Mouse (Mus musculus) neural tube, embryonic 12.5 days (tissue): ENCODE data around the gene Rgs3. TPM values are rescaled to one million over a fixed set of nuclear protein-coding genes. Genes with fewer than 3 reads are reported as not detected.
"Not testable (repeated sequence)": the region's sequence is repeated elsewhere in the genome, so short reads cannot be mapped to it uniquely, and the experiment has no call there.

Experiments used
- ATAC-seq: fragments of 200-750 bp; cut with Nextera tagmentation; 2 replicates; pipeline ENCODE4 v1.8.0; 2017; ENCODE audit warnings: low read depth, mild to moderate bottlenecking, moderate TSS enrichment, moderate library complexity; ENCODE audit not compliant: low FRiP score
- H3K27ac ChIP-seq: fragments of 300-500 bp; sonication (generic); 2 replicates; pipeline ENCODE4 v1.5.1; 2016
- H3K27me3 ChIP-seq: fragments of 300-500 bp; sonication (generic); replicated peaks from 2 replicates; pipeline ENCODE4 v1.6.1; 2016; ENCODE audit warnings: mild to moderate bottlenecking
- H3K36me3 ChIP-seq: fragments of 300-500 bp; sonication (generic); 2 replicates; pipeline ENCODE4 v1.6.1; 2016; ENCODE audit warnings: mild to moderate bottlenecking
- H3K4me1 ChIP-seq: fragments of 300-500 bp; sonication (generic); 2 replicates; pipeline ENCODE4 v1.6.1; 2016
- H3K4me2 ChIP-seq: fragments of 300-500 bp; sonication (generic); replicated peaks from 2 replicates; pipeline ENCODE4 v1.6.1; 2016; ENCODE audit warnings: mild to moderate bottlenecking
- H3K4me3 ChIP-seq: fragments of 300-500 bp; sonication (generic); 2 replicates; pipeline ENCODE4 v1.5.1; 2016
- H3K9ac ChIP-seq: fragments of 300-500 bp; sonication (generic); 2 replicates; pipeline ENCODE4 v1.6.1; 2016; ENCODE audit warnings: mild to moderate bottlenecking
- H3K9me3 ChIP-seq: fragments of 300-500 bp; sonication (generic); 2 replicates; pipeline ENCODE4 v1.6.1; 2016; ENCODE audit warnings: mild to moderate bottlenecking
- WGBS: fragments of 180-500 bp; shearing (Covaris S2); methylation state at CpG from one replicate; pipeline ENCODE4 v1.1.7; 2016; 5-methylcytosine and 5-hydroxymethylcytosine counted together
- polyA plus RNA-seq: library from polyadenylated mRNA; unstranded; fragments of >200 nt; fragmentation: Nextera tagmentation; extraction: Ambion mirVana; gene quantifications from 2 replicates; pipeline ENCODE4 v1.2.1, GENCODE M21; 2016

Gene Rgs3
- polyA plus RNA-seq, 1 experiment from 2014 or later: 77.3 TPM

DNA sequence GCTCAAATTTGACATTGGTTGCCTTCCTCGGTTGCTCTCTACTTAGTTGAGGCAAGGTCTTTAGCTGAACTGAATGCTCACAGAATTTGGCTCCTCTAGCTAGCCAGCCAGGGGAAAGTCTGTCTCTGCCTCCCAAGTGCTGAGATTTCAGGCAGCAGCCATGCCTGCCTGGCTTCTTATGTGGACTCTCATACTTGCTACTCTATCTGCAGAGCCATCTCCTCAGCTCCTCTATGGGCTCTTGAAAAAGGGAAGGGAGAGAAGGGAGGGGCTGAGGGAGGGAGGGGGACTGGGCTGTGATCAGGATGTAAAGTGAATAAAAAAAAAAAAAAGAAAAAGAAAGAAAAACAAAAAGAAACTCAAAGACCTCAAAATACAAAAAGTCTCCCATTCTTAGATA lies 31.2 kb downstream of the Rgs3 start:
- Histone ChIP-seq H3K27me3 (no peaks in the 10 kb centered on the region), H3K36me3 (no peaks in the 10 kb centered on the region), H3K9ac (no peak overlapping the region), H3K4me1 (peaks cover 11% of the 10 kb centered on the region), H3K4me3 (no peak overlapping the region), H3K27ac (no peak overlapping the region), H3K9me3 (no peaks in the 10 kb centered on the region), H3K4me2 (no peak overlapping the region)
- 85% methylated on average over 1 of the region's 1 CpGs for WGBS
- no peak for ATAC-seq

DNA sequence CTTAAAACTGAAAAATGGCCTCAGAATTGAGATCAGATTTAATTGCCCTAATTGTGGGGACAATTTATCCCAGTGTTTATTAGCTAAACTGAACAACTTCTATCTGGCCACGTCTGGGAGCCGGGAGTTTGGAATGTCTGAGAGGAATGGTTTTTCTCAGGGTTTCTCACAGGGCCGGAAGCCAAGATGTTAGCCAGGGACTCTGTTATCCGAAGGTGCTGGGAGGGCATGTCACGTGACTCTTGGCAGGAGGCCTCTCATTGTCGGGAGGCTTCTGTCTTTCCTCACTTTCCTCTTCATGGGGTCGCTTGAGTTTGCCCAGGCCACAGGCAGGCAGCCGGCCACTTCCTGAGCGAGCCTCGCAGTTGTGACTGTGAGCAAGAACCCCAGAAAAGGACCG lies 31.7 kb downstream of the Rgs3 start:
- H3K36me3 ChIP-seq: no peaks in the 10 kb centered on the region
- no peak overlapping the region for H3K9ac ChIP-seq
- H3K9me3 ChIP-seq: no peaks in the 10 kb centered on the region
- no peak overlapping the region for H3K4me3 ChIP-seq
- no peak for ATAC-seq
- WGBS: 7% methylated on average over 11 of the region's 11 CpGs
- no peaks in the 10 kb centered on the region for H3K27me3 ChIP-seq
- H3K27ac ChIP-seq: no peak overlapping the region
- H3K4me1 ChIP-seq: peaks cover 9% of the 10 kb centered on the region
- no peak overlapping the region for H3K4me2 ChIP-seq

GRCm38 (mm10) chr4:62593546-62594240 lies 34.0 kb downstream of the Rgs3 start:
- not testable (repeated sequence) for H3K4me2 ChIP-seq, H3K9me3 ChIP-seq, ATAC-seq, H3K27ac ChIP-seq, H3K4me3 ChIP-seq, H3K4me1 ChIP-seq, H3K9ac ChIP-seq, H3K27me3 ChIP-seq, H3K36me3 ChIP-seq
- WGBS: 91% methylated on average over 24 of the region's 24 CpGs

GRCm38 (mm10) chr4:62594442-62594841 lies 34.8 kb downstream of the Rgs3 start:
- 0 out of 2 replicates have a peak, but pooled peaks have one; percentile 21 for ATAC-seq
- Histone ChIP-seq H3K27me3 (no peaks in the 10 kb centered on the region), H3K4me1 (peaks cover 9% of the 10 kb centered on the region), H3K36me3 (no peaks in the 10 kb centered on the region), H3K9ac (no peak overlapping the region), H3K4me2 (no peak overlapping the region), H3K9me3 (no peaks in the 10 kb centered on the region), H3K4me3 (no peak overlapping the region), H3K27ac (no peak overlapping the region)
- 45% methylated on average over 5 of the region's 5 CpGs for WGBS

- Histone ChIP-seq H3K27me3 (no peaks in the 10 kb centered on the region), H3K4me2 (no peak overlapping the region), H3K9ac (no peak overlapping the region), H3K36me3 (no peaks in the 10 kb centered on the region), H3K4me1 (peaks cover 6% of the 10 kb centered on the region; the same call in 1 of the 2 replicates), H3K27ac (no peak overlapping the region), H3K9me3 (no peaks in the 10 kb centered on the region), H3K4me3 (no peak overlapping the region)
- ATAC-seq: no peak
- WGBS: 75% methylated on average over 5 of the region's 5 CpGs
Observed at GRCm38 (mm10) chr4:62596051-62596450, 36.4 kb downstream of the Rgs3 start.

GRCm38 (mm10) chr4:62600549-62600948 lies 40.9 kb downstream of the Rgs3 start:
- H3K27me3 ChIP-seq: no peaks in the 10 kb centered on the region
- peaks cover 4% of the 10 kb centered on the region; the same call in 1 of the 2 replicates for H3K9me3 ChIP-seq
- H3K4me3 ChIP-seq: no peak overlapping the region
- H3K4me1 ChIP-seq: no peaks in the 10 kb centered on the region
- no peak overlapping the region for H3K27ac ChIP-seq
- H3K36me3 ChIP-seq: no peaks in the 10 kb centered on the region
- WGBS: 84% methylated on average over 1 of the region's 1 CpGs
- H3K4me2 ChIP-seq: no peak overlapping the region
- ATAC-seq: no peak
- no peak overlapping the region for H3K9ac ChIP-seq

- no peak overlapping the region for H3K4me3 ChIP-seq
- no peak for ATAC-seq
- no peaks in the 10 kb centered on the region for H3K36me3 ChIP-seq
- H3K27ac ChIP-seq: no peak overlapping the region
- H3K27me3 ChIP-seq: no peaks in the 10 kb centered on the region
- H3K9me3 ChIP-seq: peaks cover 4% of the 10 kb centered on the region; the same call in 1 of the 2 replicates
- H3K4me2 ChIP-seq: no peak overlapping the region
- H3K4me1 ChIP-seq: peaks cover 26% of the 10 kb centered on the region
- H3K9ac ChIP-seq: no peak overlapping the region
- 90% methylated on average over 4 of the region's 4 CpGs for WGBS
Observed at GRCm38 (mm10) chr4:62603607-62604006, 44.0 kb downstream of the Rgs3 start.

DNA sequence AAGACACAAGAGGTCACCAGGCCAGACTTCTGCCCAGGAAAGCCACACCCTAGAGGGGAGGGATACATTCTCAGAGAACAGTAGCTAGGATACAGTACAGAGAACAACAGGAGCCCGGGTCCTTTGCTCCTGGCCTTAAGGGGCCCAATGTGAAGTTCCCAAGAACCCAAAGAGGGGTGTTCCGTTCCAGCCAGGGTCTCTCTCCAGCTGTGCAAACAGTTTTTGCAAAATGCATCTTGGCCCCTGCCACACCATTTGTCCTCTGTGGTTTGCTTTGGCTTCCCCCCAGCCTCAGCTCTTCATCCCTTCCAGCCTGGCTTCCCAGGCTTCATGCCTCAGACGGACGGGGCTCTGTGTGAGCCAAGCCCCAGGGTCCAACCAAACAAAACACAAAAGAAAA lies 44.4 kb downstream of the Rgs3 start:
- ATAC-seq: no peak
- no peak overlapping the region for H3K9ac ChIP-seq
- H3K9me3 ChIP-seq: peaks cover 4% of the 10 kb centered on the region; the same call in 1 of the 2 replicates
- H3K4me1 ChIP-seq: peaks cover 30% of the 10 kb centered on the region
- H3K36me3 ChIP-seq: no peaks in the 10 kb centered on the region
- WGBS: 75% methylated on average over 4 of the region's 4 CpGs
- H3K27ac ChIP-seq: no peak overlapping the region
- no peak overlapping the region for H3K4me2 ChIP-seq
- H3K4me3 ChIP-seq: no peak overlapping the region
- no peaks in the 10 kb centered on the region for H3K27me3 ChIP-seq

GRCm38 (mm10) chr4:62605856-62606541 lies 46.4 kb downstream of the Rgs3 start:
- H3K27me3 ChIP-seq: no peaks in the 10 kb centered on the region
- no peak overlapping the region for H3K9ac ChIP-seq
- H3K4me3 ChIP-seq: no peak overlapping the region
- H3K9me3 ChIP-seq: peaks cover 4% of the 10 kb centered on the region; the same call in 1 of the 2 replicates
- 92% methylated on average over 9 of the region's 9 CpGs for WGBS
- no peak for ATAC-seq
- H3K36me3 ChIP-seq: no peaks in the 10 kb centered on the region
- H3K27ac ChIP-seq: no peak overlapping the region
- H3K4me2 ChIP-seq: no peak overlapping the region
- peaks cover 41% of the 10 kb centered on the region for H3K4me1 ChIP-seq

- no peaks in the 10 kb centered on the region for H3K36me3 ChIP-seq
- 60% methylated on average over 7 of the region's 7 CpGs for WGBS
- no peak overlapping the region for H3K9ac ChIP-seq
- no peak for ATAC-seq
- H3K27ac ChIP-seq: no peak overlapping the region
- no peaks in the 10 kb centered on the region for H3K27me3 ChIP-seq
- peaks cover 41% of the 10 kb centered on the region for H3K4me1 ChIP-seq
- H3K4me2 ChIP-seq: no peak overlapping the region
- peaks cover 4% of the 10 kb centered on the region; the same call in 1 of the 2 replicates for H3K9me3 ChIP-seq
- no peak overlapping the region for H3K4me3 ChIP-seq
Observed at GRCm38 (mm10) chr4:62606542-62606882, 46.9 kb downstream of the Rgs3 start.

DNA sequence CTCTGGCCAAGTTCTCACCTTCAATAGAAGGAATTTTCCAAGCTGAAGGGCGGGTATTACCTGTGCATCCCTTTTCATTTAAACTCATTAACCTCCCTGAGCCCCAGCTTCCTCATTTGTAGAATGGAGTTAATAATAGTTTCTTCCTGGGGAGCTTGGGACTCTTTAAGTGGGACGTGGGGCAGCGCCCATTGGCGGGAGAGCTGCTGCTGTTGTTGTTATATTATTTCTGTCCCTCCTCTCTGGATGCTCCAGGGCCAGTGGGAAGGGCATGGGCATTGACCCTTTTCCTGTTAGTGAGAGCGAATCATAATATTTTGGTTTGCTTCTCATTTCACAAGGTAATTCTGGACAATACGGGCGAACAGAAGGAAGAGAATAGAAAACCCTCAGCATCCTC lies 47.3 kb downstream of the Rgs3 start:
- Histone ChIP-seq H3K4me1 (peaks cover 41% of the 10 kb centered on the region), H3K4me2 (no peak overlapping the region), H3K4me3 (no peak overlapping the region), H3K27ac (no peak overlapping the region), H3K9ac (no peak overlapping the region), H3K9me3 (peaks cover 4% of the 10 kb centered on the region; the same call in 1 of the 2 replicates), H3K36me3 (no peaks in the 10 kb centered on the region), H3K27me3 (no peaks in the 10 kb centered on the region)
- ATAC-seq: no peak
- WGBS: 76% methylated on average over 7 of the region's 7 CpGs

- Histone ChIP-seq H3K9me3 (peaks cover under 1% of the 10 kb centered on the region; the same call in 1 of the 2 replicates), H3K4me2 (no peak overlapping the region)
Observed at GRCm38 (mm10) chr4:62607345-62607744, 47.7 kb downstream of the Rgs3 start.

More at GRCm38 (mm10) chr4:62607345-62607744, 47.7 kb downstream of the Rgs3 start:
- Histone ChIP-seq H3K27ac (no peak overlapping the region), H3K27me3 (no peaks in the 10 kb centered on the region), H3K4me3 (no peak overlapping the region), H3K36me3 (no peaks in the 10 kb centered on the region), H3K9ac (no peak overlapping the region), H3K4me1 (peaks cover 44% of the 10 kb centered on the region)
- 34% methylated on average over 9 of the region's 9 CpGs for WGBS
- 0 out of 2 replicates have a peak, but pooled peaks have one; percentile 21 for ATAC-seq
